Mouse (Mus musculus) monocyte, adult 5-6 weeks (primary cell): ENCODE measurements at regions not wholly inside any gene's neighbourhood (a gene's known extent, or its start where the extent isn't known, plus 50 kb on each side); places are given as distances from the start of the nearest gene placed in this dataset.

Experiments used
- ATAC-seq: fragments of 153-309, 156-312 bp; replicated peaks from 2 replicates; pipeline ENCODE4 v1.8.0; 2017; ENCODE audit warnings: mild to moderate bottlenecking; ENCODE audit not compliant: low TSS enrichment, insufficient number of reproducible peaks, severe bottlenecking, poor library complexity, low FRiP score

DNA sequence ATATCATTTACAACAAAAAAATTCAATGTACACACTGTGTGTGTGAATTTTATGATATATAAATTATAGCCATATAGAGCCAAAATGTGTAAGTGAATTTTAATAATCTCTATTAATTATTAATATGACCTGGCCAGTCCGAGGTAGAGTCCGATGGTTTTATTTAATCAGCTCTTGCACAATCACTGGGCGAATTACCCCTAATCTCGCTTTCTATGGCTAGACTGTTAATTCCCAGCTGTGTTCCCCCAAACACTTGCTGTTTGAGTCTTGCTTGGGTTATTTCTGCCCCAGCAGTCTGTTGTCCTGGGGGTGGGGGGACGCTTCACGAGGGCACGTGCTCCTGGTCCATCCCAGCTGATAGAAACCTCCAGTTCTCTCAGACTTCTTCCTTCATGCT lies 287.5 kb downstream of the Klf5 start:
- ATAC-seq = no peak

DNA sequence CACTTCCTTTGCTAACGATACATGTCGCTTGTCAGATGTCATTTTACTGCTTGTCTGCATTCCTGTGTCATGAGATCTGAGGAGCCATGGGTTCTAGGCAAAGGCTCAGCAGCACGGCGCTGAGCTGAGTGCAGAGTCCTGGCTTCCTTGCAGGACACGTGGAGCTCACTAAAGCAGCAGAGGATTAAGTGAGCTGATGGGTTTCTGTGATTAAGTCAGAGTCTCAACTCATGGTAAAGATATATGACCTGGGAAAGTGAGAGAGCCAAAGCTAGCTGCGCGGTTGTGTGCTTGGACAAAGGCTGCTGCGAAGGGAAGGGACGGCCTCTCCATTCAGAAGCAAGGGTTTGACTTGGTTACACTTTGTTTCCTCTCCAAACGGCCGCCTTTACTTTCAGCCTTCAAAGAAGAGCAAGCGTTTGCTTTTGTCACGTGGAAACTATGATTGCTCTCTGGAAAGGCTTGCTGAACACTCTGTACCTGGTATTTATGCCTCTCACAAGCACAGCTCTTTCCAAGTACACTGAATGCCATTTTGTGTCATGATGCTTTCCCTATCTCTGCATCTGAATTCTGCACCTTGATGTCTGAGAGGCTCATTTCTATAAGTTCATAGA lies 292.5 kb downstream of the Klf5 start:
- no peak for ATAC-seq

DNA sequence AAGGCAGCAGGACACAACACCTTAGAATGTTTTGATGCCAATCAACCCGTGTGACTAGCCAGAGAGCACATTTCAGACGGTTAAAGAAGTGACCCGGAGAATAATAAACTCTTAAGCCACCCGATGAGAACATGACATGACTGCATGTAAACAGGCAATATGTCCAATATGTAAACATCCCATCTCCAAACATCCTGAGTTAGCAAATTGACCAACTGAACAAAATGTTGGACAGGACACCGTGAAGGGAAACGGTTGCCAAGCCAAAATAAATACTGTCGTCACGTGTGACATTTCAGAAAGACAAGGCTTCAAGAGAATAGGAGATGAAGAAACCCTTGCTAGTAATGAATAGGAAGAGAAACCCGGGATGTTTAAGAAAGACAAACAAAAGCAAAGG lies 294.4 kb downstream of the Klf5 start:
- no peak for ATAC-seq

DNA sequence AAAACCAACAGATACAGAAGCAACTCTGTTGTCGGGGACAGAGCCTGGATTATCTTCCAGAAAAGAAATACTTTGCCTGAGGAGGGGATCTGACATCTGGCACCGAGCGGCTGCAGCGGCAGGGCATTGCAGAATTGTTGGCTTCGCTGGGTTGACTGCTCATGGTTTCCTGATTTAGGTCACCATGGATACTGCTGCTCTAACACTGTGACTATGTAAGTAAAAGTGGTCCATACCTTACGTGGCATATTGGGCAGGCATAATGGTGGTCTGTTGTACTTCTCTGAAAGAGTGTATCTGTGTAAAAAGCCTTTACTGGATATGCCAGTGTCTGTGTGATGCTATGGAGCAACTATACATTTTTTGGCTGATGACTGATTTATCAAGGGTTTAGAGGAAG lies 295.4 kb downstream of the Klf5 start:
- no peak for ATAC-seq

DNA sequence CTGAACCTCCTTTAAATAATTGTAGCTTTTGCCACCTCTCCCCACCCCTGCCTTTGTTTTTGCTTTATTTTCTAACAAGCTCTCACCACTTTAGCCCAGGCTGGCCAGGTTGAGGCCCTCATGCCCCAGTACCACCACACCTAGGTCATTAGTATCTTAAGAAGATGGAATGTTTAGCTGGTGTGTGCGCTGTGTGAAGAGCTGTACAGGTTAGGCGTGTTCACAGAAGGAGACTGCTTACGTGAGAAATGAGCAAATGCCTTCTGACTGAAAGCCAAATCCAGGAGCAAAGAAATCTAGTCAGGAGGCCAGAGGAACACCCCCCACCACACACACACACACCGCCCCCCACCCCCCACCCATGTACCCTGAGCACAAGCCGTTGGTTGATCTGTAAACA lies 303.4 kb downstream of the Klf5 start:
- ATAC-seq = no peak

DNA sequence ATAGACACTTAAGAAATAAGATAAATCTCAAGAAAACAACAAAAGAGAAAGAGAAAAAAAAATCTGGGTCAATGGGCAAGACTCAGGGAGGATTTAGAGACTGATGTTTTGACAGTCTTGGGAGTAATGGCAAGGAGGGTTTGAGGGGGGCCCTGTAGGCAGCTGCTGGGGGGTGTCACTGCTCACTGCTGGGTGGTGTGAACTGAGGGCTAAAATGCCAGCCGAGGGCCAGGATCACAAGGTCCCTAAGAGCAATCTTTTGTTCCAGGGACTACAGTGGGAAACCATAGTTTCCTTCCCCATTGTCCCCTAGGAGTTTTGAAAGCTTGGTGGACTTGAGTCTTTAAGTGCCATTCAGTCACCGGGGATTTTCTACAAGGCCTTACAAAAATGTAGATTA lies 304.8 kb downstream of the Klf5 start:
- ATAC-seq = no peak

DNA sequence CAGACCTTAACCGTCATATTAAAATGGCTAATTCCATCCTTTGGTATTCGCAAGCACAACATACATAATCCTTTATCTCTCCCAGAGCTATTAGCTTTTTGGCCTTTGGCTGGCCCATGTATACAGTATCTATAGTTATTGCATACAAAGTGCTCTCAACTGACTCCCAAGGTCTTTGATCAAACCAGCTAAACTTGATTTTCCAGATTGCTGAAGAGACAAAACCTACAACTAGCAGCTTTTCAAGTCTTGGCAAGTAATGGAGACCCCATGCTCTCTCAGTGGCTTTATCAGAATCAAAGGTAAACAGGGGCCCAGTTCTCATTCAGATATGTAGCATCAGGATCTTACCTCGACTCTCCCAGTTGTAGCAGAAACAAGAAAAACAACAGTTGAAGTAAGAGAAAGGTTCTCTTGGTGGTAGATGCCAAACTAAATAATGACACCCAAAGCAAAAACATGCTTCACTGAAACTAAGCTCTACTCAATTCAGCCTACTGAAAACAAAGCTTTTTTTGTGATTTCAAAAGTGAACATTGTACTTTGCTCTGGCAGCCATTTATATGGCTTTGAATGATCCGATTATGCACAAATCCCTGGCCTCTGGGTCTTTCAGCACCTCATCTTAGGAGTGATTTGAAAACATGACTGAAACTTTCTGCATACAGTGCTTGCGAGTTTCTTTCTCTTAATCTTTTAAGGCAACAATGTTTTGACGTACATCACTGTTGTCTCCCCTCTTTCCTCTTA lies 307.0 kb downstream of the Klf5 start:
- ATAC-seq = no peak

DNA sequence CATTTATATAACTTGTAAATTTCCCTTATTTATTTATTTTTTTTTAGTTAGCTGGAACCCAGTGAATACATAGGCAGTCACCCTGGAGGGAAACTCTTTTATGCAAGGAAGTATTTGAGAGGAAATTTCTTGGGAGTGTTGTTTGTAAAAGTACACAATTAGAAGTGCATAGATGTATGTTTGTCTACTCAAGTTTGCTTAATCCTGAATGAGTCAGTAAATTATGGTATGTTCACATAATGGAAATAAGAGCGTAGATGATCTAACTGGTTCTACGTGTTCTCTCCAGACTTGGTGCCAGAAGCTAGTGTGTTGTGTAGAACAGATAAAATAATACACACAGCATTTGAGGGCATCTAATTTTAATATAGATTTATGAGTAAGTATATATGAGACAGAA lies 310.5 kb downstream of the Klf5 start:
- no peak for ATAC-seq

DNA sequence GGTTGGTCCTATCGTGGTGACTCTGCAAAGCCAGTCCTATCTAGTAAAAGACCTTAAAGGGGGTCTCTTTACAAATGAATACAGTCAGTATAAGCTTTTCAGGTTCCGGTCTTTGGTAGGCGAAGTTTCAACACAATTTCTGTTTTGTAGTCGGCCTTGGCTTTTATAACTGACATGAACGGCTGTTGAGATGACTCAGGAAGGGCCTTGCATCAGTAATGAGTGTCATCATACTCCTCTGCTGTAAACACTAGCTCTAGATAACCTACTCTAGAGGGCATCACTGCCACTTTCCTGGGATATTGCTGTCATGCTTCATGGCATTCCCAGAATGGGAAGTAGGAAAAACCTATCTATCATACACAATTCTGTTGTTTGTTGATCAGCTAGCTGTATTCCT lies 312.9 kb downstream of the Klf5 start:
- ATAC-seq = no peak

DNA sequence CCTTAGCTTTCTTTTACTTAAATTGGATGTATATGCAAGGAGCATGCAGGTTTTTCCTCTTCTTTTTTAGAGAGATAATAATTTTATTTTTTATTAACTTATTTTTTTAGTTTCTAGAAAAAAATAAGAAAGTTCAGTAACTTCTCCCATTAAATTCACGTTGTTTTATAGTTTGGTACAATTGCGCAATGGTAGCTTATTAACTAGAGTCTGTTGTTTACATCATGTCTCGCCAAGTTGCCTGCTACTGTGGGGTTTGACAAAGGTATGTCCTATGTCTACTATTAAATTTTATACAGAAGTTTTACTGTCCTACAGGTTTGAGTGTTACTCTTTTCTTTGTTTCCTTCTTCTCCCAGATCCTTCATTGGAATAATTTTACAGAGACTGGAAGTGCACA lies 313.6 kb downstream of the Klf5 start:
- no peak for ATAC-seq

DNA sequence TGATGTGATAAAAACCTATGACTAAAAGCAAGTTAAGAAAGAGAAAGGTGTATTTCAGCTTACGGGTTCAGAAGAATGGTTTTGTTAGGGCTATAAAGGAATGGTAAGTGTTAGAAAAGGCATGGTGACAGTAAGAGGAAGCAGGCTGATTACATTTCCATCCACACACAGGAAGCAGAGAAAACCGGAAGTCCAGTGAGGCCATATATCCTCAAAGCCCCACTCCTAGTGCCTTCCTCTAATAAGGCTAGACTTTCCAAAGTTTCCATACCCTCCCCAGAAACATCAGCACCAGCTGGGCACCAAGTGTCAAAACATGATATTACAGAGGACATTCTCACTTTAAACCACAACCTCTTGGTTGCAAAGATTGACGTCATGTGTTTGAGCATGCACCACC lies 316.3 kb downstream of the Klf5 start:
- no peak for ATAC-seq

DNA sequence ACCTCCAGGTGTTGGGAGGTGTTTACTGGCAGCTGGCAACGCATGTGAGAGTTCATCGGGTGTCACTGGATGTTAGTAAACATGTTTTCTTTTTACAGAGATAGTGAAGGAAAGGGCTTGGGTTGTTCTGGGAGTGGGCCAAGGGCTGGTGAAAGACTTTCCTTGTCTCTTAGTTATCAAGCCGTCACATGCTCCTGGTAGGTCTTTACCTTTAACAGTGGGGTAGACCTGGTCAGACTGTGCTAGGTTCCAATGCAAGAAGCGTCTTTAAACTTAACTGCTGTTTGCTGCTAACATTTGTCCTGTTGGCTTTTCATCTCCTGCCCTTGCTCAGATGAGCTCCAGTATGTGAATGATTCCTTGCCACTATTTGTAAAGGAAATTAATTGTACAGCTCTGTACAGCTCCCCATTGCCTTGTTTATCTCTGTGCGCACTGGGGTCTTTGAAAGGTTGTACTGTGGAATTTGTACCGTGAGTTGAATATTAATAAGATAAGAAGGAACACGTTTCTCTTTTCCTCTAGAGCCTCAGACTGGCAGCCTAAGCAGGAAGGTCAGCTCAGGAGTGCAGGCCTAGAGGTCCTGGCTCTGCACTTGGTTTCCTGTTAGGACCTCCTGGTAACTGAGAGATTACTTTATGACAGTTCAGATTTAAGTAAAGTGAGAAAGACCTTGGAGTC lies 318.3 kb downstream of the Klf5 start:
- ATAC-seq = no peak

DNA sequence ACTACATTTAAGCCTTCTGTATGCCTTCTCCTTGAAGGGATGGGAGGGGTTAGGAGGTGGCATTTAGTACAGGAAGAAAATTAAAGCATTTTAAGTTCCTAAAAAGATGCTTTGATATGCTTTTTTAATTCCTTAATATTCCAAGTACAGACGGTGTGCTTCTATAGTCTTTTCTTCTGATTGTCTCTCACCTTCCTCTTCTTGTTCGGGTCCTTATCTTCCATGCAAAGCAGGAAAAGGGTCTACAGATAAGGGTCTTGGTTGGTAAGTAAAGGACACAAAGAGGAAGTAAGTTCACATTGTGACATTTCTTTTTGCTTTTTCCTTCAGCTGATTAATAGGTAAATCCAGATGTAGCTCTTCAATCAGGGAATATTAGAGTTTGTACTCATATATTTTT lies 318.9 kb downstream of the Klf5 start:
- ATAC-seq = no peak

DNA sequence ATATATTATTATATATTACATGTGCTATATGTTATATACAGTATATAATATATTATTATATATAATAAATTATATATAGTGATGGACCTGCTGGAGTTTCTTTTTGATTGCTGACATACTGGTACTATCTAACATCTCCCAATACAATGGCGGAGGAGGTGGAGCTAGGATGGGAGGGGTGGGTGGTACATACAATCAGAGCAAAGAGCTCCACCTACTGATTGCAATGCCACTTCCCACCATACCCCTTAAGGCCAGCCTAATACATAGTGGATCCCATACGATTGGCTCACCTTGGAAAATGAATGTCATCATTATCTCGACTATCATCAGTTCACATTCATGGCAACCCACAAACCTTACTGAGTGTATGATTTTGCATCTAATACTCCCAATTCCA lies 323.0 kb downstream of the Klf5 start:
- no peak for ATAC-seq

DNA sequence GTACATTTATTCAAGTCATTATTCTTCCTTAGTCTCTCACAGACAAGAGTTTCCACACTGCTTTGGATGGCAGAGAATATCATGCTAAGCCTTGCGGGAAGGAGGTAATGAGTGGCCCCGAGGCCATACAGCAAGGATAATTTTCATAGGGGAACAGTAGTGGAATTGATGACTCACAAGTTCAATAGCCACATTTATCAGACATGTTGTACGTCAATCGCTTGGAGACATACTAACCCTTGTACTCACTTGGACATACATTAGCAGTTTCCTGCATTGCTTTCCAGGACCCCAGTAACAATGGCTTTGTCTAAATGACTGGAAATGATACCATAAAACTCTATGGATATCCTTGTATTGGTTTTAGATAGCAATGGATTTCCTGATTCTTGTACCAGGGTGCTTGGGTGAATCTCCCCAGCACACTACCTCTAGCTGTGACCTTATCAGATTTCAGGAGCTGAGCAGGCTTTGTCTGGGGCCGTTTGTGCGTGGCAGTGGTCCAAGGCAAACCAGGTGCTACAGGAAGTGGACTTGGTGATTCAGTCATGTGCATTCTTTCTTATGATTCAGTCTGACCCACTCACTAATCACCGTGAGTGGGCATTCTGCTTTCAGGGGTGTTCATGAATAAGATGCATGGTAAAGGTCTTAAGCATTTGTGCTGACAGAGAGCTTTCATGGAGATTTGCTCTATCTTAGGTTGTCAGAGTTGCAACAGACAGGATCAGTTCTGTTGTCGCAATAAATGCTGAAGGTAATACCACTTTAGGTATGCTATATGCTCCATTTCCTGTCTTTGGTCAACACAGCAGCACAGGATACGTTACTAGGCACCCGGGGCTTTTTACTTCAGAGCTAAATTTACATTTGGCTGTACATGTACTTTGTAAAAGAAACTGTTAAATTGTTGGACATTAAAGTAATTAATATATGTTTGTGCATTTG lies 326.2 kb downstream of the Klf5 start:
- ATAC-seq = no peak

DNA sequence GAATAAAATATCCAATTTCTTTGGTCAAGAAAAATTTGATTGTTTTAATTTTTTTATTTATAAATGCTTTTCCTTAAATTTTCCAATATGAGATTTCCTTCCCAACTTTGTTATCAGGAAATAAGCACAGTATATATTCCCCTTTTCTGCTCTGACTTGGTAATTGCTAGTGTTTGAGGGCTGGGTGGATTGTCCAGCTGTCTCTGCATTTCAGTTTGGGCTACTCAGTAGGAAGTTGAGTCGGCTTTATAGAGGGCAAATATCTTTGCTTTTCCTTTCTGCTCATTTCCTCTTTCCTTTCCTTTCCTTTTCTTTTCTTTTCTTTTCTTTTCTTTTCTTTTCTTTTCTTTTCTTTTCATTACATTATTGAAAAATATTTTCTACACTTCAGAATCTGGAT lies 329.1 kb downstream of the Klf5 start:
- no peak for ATAC-seq

DNA sequence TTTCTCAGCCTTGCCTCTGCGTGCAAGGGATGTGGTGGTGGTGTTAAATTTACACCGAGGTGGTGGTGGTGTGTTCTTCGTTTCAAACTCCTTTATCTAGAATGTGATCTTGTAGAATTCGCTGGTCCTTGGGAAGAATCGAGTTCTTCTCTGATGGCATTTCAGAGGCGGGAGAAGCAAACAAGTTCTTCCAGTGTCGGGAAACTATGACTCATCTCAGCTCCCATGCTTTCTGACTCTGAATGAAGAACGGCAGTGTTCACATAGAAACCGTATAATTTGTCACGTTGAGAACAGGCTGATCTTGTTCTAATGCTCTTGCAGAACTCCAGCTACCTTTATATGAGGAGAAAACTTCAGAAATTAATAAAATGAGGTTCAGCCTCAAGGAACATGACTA lies 332.6 kb downstream of the Klf5 start:
- ATAC-seq = no peak

DNA sequence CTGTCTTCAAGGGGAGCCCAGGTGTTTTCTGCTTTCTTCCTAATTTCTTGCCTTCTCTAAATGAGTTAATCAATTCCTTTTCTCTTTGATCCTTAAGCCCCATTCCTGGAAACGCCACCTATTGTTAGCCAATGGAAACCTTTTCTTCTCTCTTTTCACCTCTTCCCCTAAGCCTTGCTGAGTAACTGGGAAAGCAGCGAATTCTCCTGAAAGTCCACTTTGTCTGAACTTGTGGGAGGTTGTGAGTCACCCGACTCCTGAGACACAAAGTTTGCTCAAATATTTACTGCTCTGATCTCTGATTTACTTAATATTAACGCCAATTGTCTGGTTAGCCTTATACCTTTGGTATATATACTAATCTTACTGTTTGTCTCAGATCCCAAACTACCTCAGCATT lies 334.0 kb downstream of the Klf5 start:
- ATAC-seq = no peak

DNA sequence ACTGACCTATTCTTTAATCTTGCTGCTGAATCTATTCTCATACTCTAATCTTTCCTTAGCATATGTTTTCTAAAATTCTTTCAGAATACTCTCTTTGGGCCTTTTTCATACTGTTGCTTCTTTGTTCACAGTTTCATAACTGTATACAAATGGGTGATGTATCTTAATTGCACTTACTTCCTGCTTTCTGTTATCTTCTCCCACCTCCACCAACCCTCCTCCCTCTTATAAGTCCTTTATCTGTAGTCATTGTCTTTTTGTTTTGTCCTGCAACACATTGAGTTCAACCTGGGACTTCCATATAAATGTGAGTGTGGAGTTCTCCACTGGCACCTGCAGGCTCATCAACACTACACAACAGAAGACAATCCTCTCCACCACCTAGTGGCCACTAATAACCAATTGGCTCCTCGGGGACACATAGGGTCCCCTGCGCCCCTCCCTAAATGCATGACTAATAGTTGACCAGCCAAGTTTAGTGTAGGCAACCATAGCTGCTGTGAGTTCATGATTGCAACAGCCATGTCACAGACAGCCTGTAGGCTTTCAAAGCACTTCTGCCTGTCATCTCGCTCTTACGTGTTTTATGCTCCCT lies 337.2 kb downstream of the Klf5 start:
- ATAC-seq = no peak
